Mouse (Mus musculus): ENCODE measurements around the gene Arid3a.

- TF ChIP-seq POLR2A (IDR thresholded peaks at IDR 0.05; ENCODE audit: low read depth, low read length) = no peak
- TF ChIP-seq CTCF (conservative IDR thresholded peaks at IDR 0.05; ENCODE audit: insufficient read depth, insufficient read length, low read depth, low read length) = no peak
Observed at GRCm38 (mm10) chr10:79929967-79930825, 3.4 kb downstream of the Arid3a start.
